Mouse (Mus musculus) kidney, postnatal 0 days (tissue): Measurements from ENCODE around the gene Gm21985. TPM values are rescaled to one million over a fixed set of nuclear protein-coding genes. Genes with fewer than 3 reads are reported as not detected.
A peak's percentile ranks its signal among the peaks of the same experiment; 100 is the strongest.

Experiments
- ATAC-seq: fragments of 200-750 bp; cut with Nextera tagmentation; replicated peaks from 2 replicates; pipeline ENCODE4 v1.8.0; 2017; ENCODE audit warnings: low read depth, moderate number of reproducible peaks, moderate TSS enrichment, moderate library complexity; ENCODE audit not compliant: low FRiP score
- DNase-seq: peaks from one replicate; pipeline ENCODE4 v3.0.0-alpha.2; 2016; ENCODE audit warnings: low spot score
- H3K27ac ChIP-seq: fragments of 300-500 bp; sonication (generic); 2 replicates; pipeline ENCODE4 v1.5.1; 2014; ENCODE audit warnings: mild to moderate bottlenecking
- H3K27me3 ChIP-seq: fragments of 300-500 bp; sonication (generic); 2 replicates; pipeline ENCODE4 v1.6.1; 2014; ENCODE audit warnings: low read length, mixed read lengths; ENCODE audit not compliant: insufficient read depth
- H3K36me3 ChIP-seq: fragments of 300-500 bp; sonication (generic); 2 replicates; pipeline ENCODE4 v1.6.1; 2014; ENCODE audit warnings: low read length, mixed read lengths; ENCODE audit not compliant: insufficient read depth
- H3K4me1 ChIP-seq: fragments of 300-500 bp; sonication (generic); replicated peaks from 2 replicates; pipeline ENCODE4 v1.6.1; 2014; ENCODE audit warnings: antibody characterized with exemption, low read length, mixed read lengths; ENCODE audit not compliant: insufficient read depth
- H3K4me2 ChIP-seq: fragments of 300-500 bp; sonication (generic); 2 replicates; pipeline ENCODE4 v1.6.1; 2014; ENCODE audit warnings: mild to moderate bottlenecking, low read length, moderate library complexity, mixed read lengths
- H3K4me3 ChIP-seq: fragments of 300-500 bp; sonication (generic); replicated peaks from 2 replicates; pipeline ENCODE4 v1.5.1; 2014; ENCODE audit warnings: low read depth, low read length
- H3K9ac ChIP-seq: fragments of 300-500 bp; sonication (generic); 2 replicates; pipeline ENCODE4 v1.6.1; 2014; ENCODE audit warnings: low read depth, low read length
- H3K9me3 ChIP-seq: fragments of 300-500 bp; sonication (generic); replicated peaks from 2 replicates; pipeline ENCODE4 v1.6.1; 2016; ENCODE audit warnings: low read length, inconsistent platforms, mixed read lengths
- CTCF ChIP-seq: IDR thresholded peaks from 2 replicates; pipeline ENCODE4 v1.5.1; 2016; ENCODE audit warnings: antibody characterized with exemption, low read depth, mild to moderate bottlenecking, moderate library complexity
- WGBS: fragments of 180-500 bp; shearing (Covaris S2); extraction: QIAGEN DNeasy Blood & Tissue Kit; methylation state at CpG from one replicate; pipeline ENCODE4 v1.1.7; 2014; 5-methylcytosine and 5-hydroxymethylcytosine counted together
- polyA plus RNA-seq: library from polyadenylated mRNA; unstranded; fragments of >200 nt; fragmentation: Nextera tagmentation; extraction: Ambion mirVana; gene quantifications from 2 replicates; pipeline ENCODE4 v1.2.1, GENCODE M21; 2015

Gene Gm21985
- not detected in 2 replicates for polyA plus RNA-seq

GRCm38 (mm10) chr2:112266242-112266592 lies at the start of gene Gm21985:
Gene Gm21985 (plus strand): TSS chr2:112266314.
- peak within 1 kb of the TSS; percentile 81 for H3K4me2 ChIP-seq
- H3K9ac ChIP-seq: peak within 1 kb of the TSS; percentile 85
- DNase-seq (peak; percentile 68), ATAC-seq (peak; percentile 26)
- H3K9me3 ChIP-seq: no peaks in the 10 kb centered on the region
- peak within 1 kb of the TSS; percentile 91 for H3K27ac ChIP-seq
- H3K4me1 ChIP-seq: peaks cover 14% of the 10 kb centered on the region; the same call in 1 of the 2 replicates
- no peak for TF ChIP-seq CTCF
- H3K4me3 ChIP-seq: peak within 1 kb of the TSS; percentile 84
- no peaks in the 10 kb centered on the region for H3K27me3 ChIP-seq
- WGBS: 2% methylated on average over 11 of the region's 11 CpGs
- no peaks in the 10 kb centered on the region for H3K36me3 ChIP-seq

GRCm38 (mm10) chr2:112217614-112218013 lies 48.5 kb upstream of the Gm21985 start:
- Histone ChIP-seq H3K27ac (no peak overlapping the region), H3K4me2 (no peak overlapping the region), H3K9ac (no peak overlapping the region), H3K4me1 (no peaks in the 10 kb centered on the region), H3K4me3 (no peak overlapping the region), H3K27me3 (no peaks in the 10 kb centered on the region), H3K36me3 (no peaks in the 10 kb centered on the region), H3K9me3 (no peaks in the 10 kb centered on the region)
- 77% methylated on average over 6 of the region's 6 CpGs for WGBS
- TF ChIP-seq CTCF: no peak
- ATAC-seq: no peak
- no peak for DNase-seq

DNA sequence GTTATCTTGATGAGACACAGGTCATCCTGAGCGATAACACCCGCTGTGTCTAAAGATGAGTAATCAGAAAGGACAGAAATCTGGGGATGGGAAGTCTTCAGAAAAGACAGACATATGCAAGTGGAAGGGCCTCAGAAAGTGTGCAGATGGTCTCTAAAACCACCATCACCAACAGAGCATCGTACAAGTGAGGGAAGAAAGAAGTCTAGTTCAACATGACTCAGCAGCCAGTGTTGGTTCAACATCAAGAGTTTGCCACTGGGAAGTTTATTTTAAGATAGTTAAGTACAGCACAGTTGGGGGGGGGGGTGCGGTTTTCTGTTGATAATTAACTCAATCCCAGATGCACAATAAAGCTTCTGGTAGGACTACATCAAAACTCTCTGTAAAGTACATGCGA lies 45.2 kb upstream of the Gm21985 start:
- ATAC-seq: no peak
- WGBS: 81% methylated on average over 5 of the region's 5 CpGs

GRCm38 (mm10) chr2:112222607-112223006 lies 43.5 kb upstream of the Gm21985 start:
- DNase-seq (no peak), ATAC-seq (no peak)
- H3K4me3 ChIP-seq: no peak overlapping the region
- no peaks in the 10 kb centered on the region for H3K4me1 ChIP-seq
- no peak overlapping the region for H3K27ac ChIP-seq
- WGBS: 69% methylated on average over 5 of the region's 5 CpGs
- no peaks in the 10 kb centered on the region for H3K36me3 ChIP-seq
- H3K4me2 ChIP-seq: no peak overlapping the region
- no peak overlapping the region for H3K9ac ChIP-seq
- no peaks in the 10 kb centered on the region for H3K27me3 ChIP-seq
- H3K9me3 ChIP-seq: no peaks in the 10 kb centered on the region
- TF ChIP-seq CTCF: no peak

More for the DNA sequence above, 45.2 kb upstream of the Gm21985 start:
- Histone ChIP-seq H3K4me3 (no peak overlapping the region), H3K4me2 (no peak overlapping the region), H3K9ac (no peak overlapping the region), H3K27ac (no peak overlapping the region), H3K4me1 (no peaks in the 10 kb centered on the region), H3K36me3 (no peaks in the 10 kb centered on the region), H3K9me3 (no peaks in the 10 kb centered on the region), H3K27me3 (no peaks in the 10 kb centered on the region)
- no peak for TF ChIP-seq CTCF
- no peak for DNase-seq

DNA sequence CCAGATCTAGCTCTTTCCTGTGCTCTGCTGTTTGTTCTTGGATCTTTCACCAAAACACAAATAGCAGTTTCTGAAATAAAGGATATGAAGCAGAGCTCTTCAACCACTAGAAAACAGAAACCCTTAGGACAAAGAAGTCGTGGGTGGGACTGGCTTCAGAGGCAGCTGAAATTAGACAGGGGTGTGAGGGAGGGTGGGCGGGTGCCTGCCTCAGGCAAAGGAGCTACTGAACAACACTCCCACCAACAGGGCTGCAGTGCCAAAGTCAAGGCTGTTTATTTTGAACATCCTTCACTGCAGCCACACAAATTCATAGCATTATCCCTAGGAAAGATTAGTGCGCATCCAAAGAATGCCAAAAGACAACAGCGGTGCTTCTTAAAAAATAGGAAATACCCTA lies 41.8 kb upstream of the Gm21985 start:
- Histone ChIP-seq H3K27me3 (no peaks in the 10 kb centered on the region), H3K4me2 (no peak overlapping the region), H3K4me3 (no peak overlapping the region), H3K9me3 (no peaks in the 10 kb centered on the region), H3K4me1 (no peaks in the 10 kb centered on the region), H3K36me3 (no peaks in the 10 kb centered on the region), H3K9ac (no peak overlapping the region), H3K27ac (no peak overlapping the region)
- no peak for TF ChIP-seq CTCF
- ATAC-seq: no peak
- no peak for DNase-seq
- WGBS: 57% methylated on average over 4 of the region's 4 CpGs

DNA sequence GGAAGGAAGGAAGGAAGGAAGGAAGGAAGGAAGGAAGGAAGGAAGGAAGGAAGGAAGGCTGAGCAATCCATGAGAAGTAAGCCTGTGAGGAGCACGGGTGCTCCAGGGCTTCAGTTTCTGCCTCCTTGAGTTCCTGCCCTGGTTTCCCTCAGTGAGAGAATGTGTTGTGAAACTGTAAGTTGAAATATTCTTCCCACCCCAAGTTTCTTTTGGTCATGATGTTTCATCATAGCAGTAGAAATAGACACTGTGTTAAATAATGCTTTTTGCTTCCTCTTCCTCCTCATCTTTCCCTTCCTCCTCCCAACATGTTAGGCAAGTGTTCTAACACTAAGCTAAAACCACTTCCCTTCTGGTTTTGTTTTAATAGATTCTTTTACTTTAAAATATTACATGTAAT lies 33.5 kb upstream of the Gm21985 start:
- Histone ChIP-seq H3K4me3 (no peak overlapping the region), H3K36me3 (no peaks in the 10 kb centered on the region), H3K9ac (no peak overlapping the region), H3K9me3 (no peaks in the 10 kb centered on the region), H3K4me1 (no peaks in the 10 kb centered on the region), H3K4me2 (no peak overlapping the region), H3K27ac (no peak overlapping the region), H3K27me3 (no peaks in the 10 kb centered on the region)
- TF ChIP-seq CTCF: no peak
- WGBS: 70% methylated on average over 1 of the region's 1 CpGs
- ATAC-seq: no peak
- no peak for DNase-seq

GRCm38 (mm10) chr2:112236620-112237019 lies 29.5 kb upstream of the Gm21985 start:
- no peaks in the 10 kb centered on the region for H3K36me3 ChIP-seq
- no peak overlapping the region for H3K4me3 ChIP-seq
- TF ChIP-seq CTCF: no peak
- no peaks in the 10 kb centered on the region for H3K9me3 ChIP-seq
- no peak overlapping the region for H3K9ac ChIP-seq
- no peaks in the 10 kb centered on the region for H3K27me3 ChIP-seq
- no peak for ATAC-seq
- H3K4me1 ChIP-seq: peaks cover 3% of the 10 kb centered on the region; the same call in 1 of the 2 replicates
- no peak for DNase-seq
- no peak overlapping the region for H3K4me2 ChIP-seq
- 83% methylated on average over 2 of the region's 2 CpGs for WGBS
- H3K27ac ChIP-seq: no peak overlapping the region
